Mouse (Mus musculus) megakaryocyte, embryonic 14.5 days (primary cell): Measurements from ENCODE around the gene Gm37240. TPM values are rescaled to one million over a fixed set of nuclear protein-coding genes. Genes with fewer than 3 reads are reported as not detected.

Experiments
- H3K27me3 ChIP-seq: replicated peaks from 2 replicates; pipeline ENCODE3; 2012; ENCODE audit warnings: inconsistent platforms
- H3K36me3 ChIP-seq: replicated peaks from 2 replicates; pipeline ENCODE3; 2012; ENCODE audit warnings: low read length, inconsistent platforms, mixed read lengths
- H3K4me1 ChIP-seq: 2 replicates; pipeline ENCODE4 v1.6.1; 2012; ENCODE audit warnings: inconsistent platforms
- H3K4me3 ChIP-seq: replicated peaks from 2 replicates; pipeline ENCODE3; 2012; ENCODE audit warnings: moderate library complexity, mild to moderate bottlenecking, inconsistent platforms
- H3K9me3 ChIP-seq: 2 replicates; pipeline ENCODE4 v1.6.1; 2012; ENCODE audit warnings: inconsistent platforms
- FLI1 ChIP-seq: IDR thresholded peaks from 2 replicates; pipeline ENCODE4 v1.6.1; 2012; ENCODE audit warnings: low read length, inconsistent platforms, mixed read lengths
- GATA1 ChIP-seq: IDR thresholded peaks from 3 replicates; pipeline ENCODE4 v1.6.1; 2012; ENCODE audit warnings: mixed read lengths, low read length, inconsistent platforms, borderline replicate concordance
- polyA plus RNA-seq: library from polyadenylated mRNA; stranded (reverse); fragments of >175 nt; gene quantifications from 2 replicates; pipeline ENCODE4 v1.2.3, GENCODE M21; 2012; ENCODE audit warnings: low replicate concordance; ENCODE audit not compliant: insufficient read depth

The Gm37240 gene
- polyA plus RNA-seq, 1 experiment = not detected

- H3K27me3 ChIP-seq = peaks cover 63% of the 10 kb centered on the region
- H3K36me3 ChIP-seq = no peaks in the 10 kb centered on the region
- peaks cover under 1% of the 10 kb centered on the region; the same call in 1 of the 2 replicates for H3K4me1 ChIP-seq
- TF ChIP-seq GATA1 = no peak
- TF ChIP-seq FLI1 = no peak
- no peak overlapping the region for H3K4me3 ChIP-seq
- no peaks in the 10 kb centered on the region for H3K9me3 ChIP-seq
Measured at GRCm38 (mm10) chr3:85661926-85662813, 225.1 kb downstream of the Gm37240 start.

GRCm38 (mm10) chr3:85659681-85660080 is 227.6 kb downstream of the Gm37240 start:
- H3K4me1 ChIP-seq = peaks cover 17% of the 10 kb centered on the region
- TF ChIP-seq FLI1 (no peak), GATA1 (no peak)
- no peak overlapping the region for H3K4me3 ChIP-seq
- H3K9me3 ChIP-seq = no peaks in the 10 kb centered on the region
- H3K36me3 ChIP-seq = peaks cover 7% of the 10 kb centered on the region
- peaks cover 47% of the 10 kb centered on the region for H3K27me3 ChIP-seq

GRCm38 (mm10) chr3:85655538-85655937 is 231.8 kb downstream of the Gm37240 start:
- Histone ChIP-seq H3K4me1 (peaks cover 45% of the 10 kb centered on the region), H3K36me3 (peaks cover 36% of the 10 kb centered on the region), H3K27me3 (peaks cover 13% of the 10 kb centered on the region), H3K4me3 (no peak overlapping the region), H3K9me3 (no peaks in the 10 kb centered on the region)
- no peak for TF ChIP-seq FLI1
- no peak for TF ChIP-seq GATA1

- peaks cover 70% of the 10 kb centered on the region for H3K4me1 ChIP-seq
- no peak overlapping the region for H3K4me3 ChIP-seq
- H3K36me3 ChIP-seq = peaks cover 46% of the 10 kb centered on the region
- peaks cover 2% of the 10 kb centered on the region for H3K27me3 ChIP-seq
- H3K9me3 ChIP-seq = no peaks in the 10 kb centered on the region
- TF ChIP-seq FLI1 (no peak), GATA1 (no peak)
Measured at GRCm38 (mm10) chr3:85652727-85653665, 234.3 kb downstream of the Gm37240 start.

GRCm38 (mm10) chr3:85649176-85649575 is 238.1 kb downstream of the Gm37240 start:
- H3K4me3 ChIP-seq = no peak overlapping the region
- H3K4me1 ChIP-seq = peaks cover 51% of the 10 kb centered on the region
- H3K27me3 ChIP-seq = peaks cover 2% of the 10 kb centered on the region
- peaks cover 50% of the 10 kb centered on the region for H3K36me3 ChIP-seq
- H3K9me3 ChIP-seq = no peaks in the 10 kb centered on the region
- TF ChIP-seq GATA1 (no peak), FLI1 (no peak)

GRCm38 (mm10) chr3:85645517-85646004 is 241.8 kb downstream of the Gm37240 start:
- H3K4me3 ChIP-seq = no peak overlapping the region
- H3K27me3 ChIP-seq = no peaks in the 10 kb centered on the region
- TF ChIP-seq FLI1 = no peak
- no peak for TF ChIP-seq GATA1
- peaks cover 33% of the 10 kb centered on the region for H3K4me1 ChIP-seq
- H3K9me3 ChIP-seq = no peaks in the 10 kb centered on the region
- H3K36me3 ChIP-seq = peaks cover 22% of the 10 kb centered on the region

- H3K9me3 ChIP-seq = no peaks in the 10 kb centered on the region
- H3K4me3 ChIP-seq = no peak overlapping the region
- H3K27me3 ChIP-seq = no peaks in the 10 kb centered on the region
- H3K36me3 ChIP-seq = peaks cover 22% of the 10 kb centered on the region
- peaks cover 26% of the 10 kb centered on the region for H3K4me1 ChIP-seq
- TF ChIP-seq GATA1 = no peak
- TF ChIP-seq FLI1 = no peak
Measured at GRCm38 (mm10) chr3:85644814-85645213, 242.5 kb downstream of the Gm37240 start.

- Histone ChIP-seq H3K27me3 (no peaks in the 10 kb centered on the region), H3K36me3 (peaks cover 34% of the 10 kb centered on the region), H3K4me1 (peaks cover 18% of the 10 kb centered on the region), H3K9me3 (no peaks in the 10 kb centered on the region), H3K4me3 (no peak overlapping the region)
- TF ChIP-seq GATA1 (no peak), FLI1 (no peak)
Measured at GRCm38 (mm10) chr3:85641751-85642150, 245.6 kb downstream of the Gm37240 start.

- peaks cover 25% of the 10 kb centered on the region for H3K36me3 ChIP-seq
- no peak for TF ChIP-seq GATA1
- TF ChIP-seq FLI1 = no peak
- no peaks in the 10 kb centered on the region for H3K27me3 ChIP-seq
- H3K4me1 ChIP-seq = peaks cover 17% of the 10 kb centered on the region
- H3K4me3 ChIP-seq = no peak overlapping the region
- no peaks in the 10 kb centered on the region for H3K9me3 ChIP-seq
Measured at GRCm38 (mm10) chr3:85636716-85637447, 250.4 kb downstream of the Gm37240 start.
